Mouse (Mus musculus): ENCODE data around the gene Gm7030.
"Not testable (repeated sequence)": the region's sequence is repeated elsewhere in the genome, so short reads cannot be mapped to it uniquely, and the experiment has no call there.

DNA sequence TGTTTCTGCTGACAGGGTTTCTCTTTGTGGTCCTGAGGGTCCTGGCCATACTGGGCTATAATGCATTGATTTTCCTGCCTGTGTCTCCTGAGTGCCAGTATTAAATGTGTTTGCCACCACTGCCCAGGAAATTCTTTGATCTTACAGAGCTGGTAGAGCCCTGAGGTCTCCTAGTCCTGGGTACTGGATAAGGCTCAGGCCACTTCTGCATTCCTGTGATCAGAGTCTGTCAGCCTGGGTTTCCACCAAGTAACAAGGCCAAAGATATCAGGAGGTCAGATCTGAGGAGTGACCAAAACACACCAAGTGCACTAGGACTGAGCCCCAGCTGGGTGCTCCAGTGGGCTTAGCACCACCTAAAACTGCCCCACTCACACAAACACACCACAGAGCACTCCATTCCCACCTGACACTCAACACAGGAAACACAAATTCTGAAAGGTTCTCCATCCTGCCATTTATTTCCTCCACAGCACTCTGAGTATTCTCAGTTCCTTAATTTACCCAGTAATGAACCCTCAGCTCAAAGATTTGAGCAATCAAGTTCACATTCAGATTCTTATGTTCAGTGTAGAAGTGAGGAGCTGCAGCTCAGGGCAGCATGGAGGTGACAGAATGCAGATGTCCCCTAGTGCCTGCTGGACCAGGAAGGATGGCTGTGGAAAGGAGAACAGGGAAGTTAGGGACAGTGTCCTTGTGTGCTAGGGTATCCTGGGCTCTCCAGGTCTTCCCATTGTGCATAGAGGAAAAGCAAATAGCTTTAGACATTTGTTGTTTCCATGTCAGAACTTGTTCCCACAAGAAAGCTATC, 6.4 kb upstream of the Gm7030 start:
- not testable (repeated sequence) for TF ChIP-seq CTCF (conservative IDR thresholded peaks at IDR 0.05 in 1 of 2, IDR thresholded peaks at IDR 0.05 in 1 of 2; ENCODE audit: low read depth in 2 of 2, low read length in 2 of 2); EP300 (IDR thresholded peaks at IDR 0.05; ENCODE audit: low read length); ELF1 (IDR thresholded peaks at IDR 0.05; ENCODE audit: low read depth, low read length); POLR2AphosphoS2 (IDR thresholded peaks at IDR 0.05; ENCODE audit: low read depth, low read length); HCFC1 (IDR thresholded peaks at IDR 0.05; ENCODE audit: low read depth, low read length); ZC3H11A (IDR thresholded peaks at IDR 0.05; ENCODE audit: low read depth, low read length); USF1 (IDR thresholded peaks at IDR 0.05; ENCODE audit: low read depth, low read length)

All from CH12.LX (cell line).